Mouse (Mus musculus) forebrain, embryonic 13.5 days (tissue): ENCODE results near the gene Shisa9. TPM values are rescaled to one million over a fixed set of nuclear protein-coding genes. Genes with fewer than 3 reads are reported as not detected.

ENCODE experiments used
- ATAC-seq: fragments of 200-750 bp; cut with Nextera tagmentation; 2 replicates; pipeline ENCODE4 v1.8.0; 2017
- H3K27ac ChIP-seq: fragments of 300-500 bp; sonication (generic); 2 replicates; pipeline ENCODE4 v1.5.1; 2015; ENCODE audit warnings: inconsistent platforms, mild to moderate bottlenecking, moderate library complexity
- H3K27me3 ChIP-seq: fragments of 300-500 bp; sonication (generic); 2 replicates; pipeline ENCODE4 v1.6.1; 2015; ENCODE audit warnings: mild to moderate bottlenecking, inconsistent platforms
- H3K36me3 ChIP-seq: fragments of 300-500 bp; sonication (generic); 2 replicates; pipeline ENCODE4 v1.6.1; 2015; ENCODE audit warnings: mild to moderate bottlenecking, inconsistent platforms; ENCODE audit not compliant: poor library complexity, severe bottlenecking
- H3K4me1 ChIP-seq: fragments of 300-500 bp; sonication (generic); 2 replicates; pipeline ENCODE4 v1.6.1; 2015; ENCODE audit warnings: inconsistent platforms
- H3K4me2 ChIP-seq: fragments of 300-500 bp; sonication (generic); 2 replicates; pipeline ENCODE4 v1.6.1; 2015; ENCODE audit warnings: inconsistent platforms, mild to moderate bottlenecking, moderate library complexity
- H3K4me3 ChIP-seq: fragments of 300-500 bp; sonication (generic); 2 replicates; pipeline ENCODE4 v1.5.1; 2015; ENCODE audit warnings: mild to moderate bottlenecking, inconsistent platforms
- H3K9ac ChIP-seq: fragments of 300-500 bp; sonication (generic); 2 replicates; pipeline ENCODE4 v1.6.1; 2015; ENCODE audit warnings: mild to moderate bottlenecking, inconsistent platforms
- H3K9me3 ChIP-seq: fragments of 300-500 bp; sonication (generic); replicated peaks from 2 replicates; pipeline ENCODE4 v1.6.1; 2016; ENCODE audit warnings: inconsistent platforms
- WGBS: fragments of 180-500 bp; shearing (Covaris S2); methylation state at CpG from one replicate; pipeline ENCODE4 v1.1.7; 2015; 5-methylcytosine and 5-hydroxymethylcytosine counted together
- polyA plus RNA-seq: library from polyadenylated mRNA; unstranded; fragments of >200 nt; fragmentation: Nextera tagmentation; extraction: Ambion mirVana; gene quantifications from 2 replicates; pipeline ENCODE4 v1.2.1, GENCODE M21; 2015

Gene Shisa9
- polyA plus RNA-seq, 1 experiment from 2014 or later: 2.1 TPM

- 72% methylated on average over 1 of the region's 1 CpGs for WGBS
- Histone ChIP-seq H3K27me3 (no peaks in the 10 kb centered on the region), H3K9me3 (no peaks in the 10 kb centered on the region), H3K4me1 (no peaks in the 10 kb centered on the region), H3K9ac (no peak overlapping the region), H3K4me2 (no peak overlapping the region), H3K27ac (no peak overlapping the region), H3K4me3 (no peak overlapping the region), H3K36me3 (no peaks in the 10 kb centered on the region)
- ATAC-seq: no peak
These were observed 222.6 kb downstream of the Shisa9 start for GRCm38 (mm10) chr16:12206421-12206950.

DNA sequence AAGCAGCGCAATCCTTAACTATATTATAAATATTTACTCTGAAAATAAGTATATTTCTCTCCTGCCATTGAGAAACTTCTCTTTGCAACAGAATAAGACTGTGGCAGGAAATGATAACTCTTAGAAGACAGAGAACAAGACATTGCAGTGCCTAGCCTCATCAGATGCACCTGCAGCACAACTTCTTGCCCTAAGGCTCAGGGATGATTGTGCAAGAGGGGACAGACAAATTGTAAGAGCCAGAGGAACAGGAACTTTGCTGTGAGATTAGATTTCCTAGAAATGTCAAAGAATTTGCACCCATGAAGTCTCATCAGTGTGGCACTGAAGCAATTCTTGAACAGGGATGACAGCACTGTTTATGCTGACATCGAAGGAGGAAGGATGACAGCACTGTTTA lies 223.0 kb downstream of the Shisa9 start:
- Histone ChIP-seq H3K27ac (no peak overlapping the region), H3K4me2 (no peak overlapping the region), H3K27me3 (no peaks in the 10 kb centered on the region), H3K9me3 (no peaks in the 10 kb centered on the region), H3K36me3 (no peaks in the 10 kb centered on the region), H3K4me1 (no peaks in the 10 kb centered on the region), H3K4me3 (no peak overlapping the region), H3K9ac (no peak overlapping the region)
- WGBS: 79% methylated on average over 2 of the region's 2 CpGs
- ATAC-seq: no peak

DNA sequence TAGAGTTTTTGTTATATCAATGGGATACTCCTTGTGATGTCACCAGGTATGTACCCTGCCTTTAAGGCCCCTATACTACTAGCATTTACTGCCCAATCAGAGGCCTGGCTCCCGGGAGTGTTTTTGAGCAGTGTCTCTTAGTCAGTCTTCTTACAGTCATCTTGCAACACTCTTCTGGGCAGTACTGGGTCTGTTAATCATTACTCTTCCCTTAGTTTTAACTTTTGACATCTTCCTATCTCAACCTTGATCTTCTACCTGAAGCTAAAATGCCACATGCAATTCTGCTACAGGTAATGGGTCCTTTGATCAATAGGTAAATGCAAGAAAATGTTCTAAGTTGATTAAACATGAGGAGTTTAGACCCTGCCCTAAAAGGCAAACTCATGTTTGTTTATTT lies 225.4 kb downstream of the Shisa9 start:
- Histone ChIP-seq H3K4me3 (no peak overlapping the region), H3K9ac (no peak overlapping the region), H3K4me1 (no peaks in the 10 kb centered on the region), H3K27ac (no peak overlapping the region), H3K4me2 (no peak overlapping the region), H3K27me3 (no peaks in the 10 kb centered on the region), H3K36me3 (no peaks in the 10 kb centered on the region), H3K9me3 (no peaks in the 10 kb centered on the region)
- no peak for ATAC-seq
- WGBS: 97% methylated on average over 1 of the region's 1 CpGs

- ATAC-seq: no peak
- no peak overlapping the region for H3K9ac ChIP-seq
- no peaks in the 10 kb centered on the region for H3K27me3 ChIP-seq
- H3K4me3 ChIP-seq: no peak overlapping the region
- H3K36me3 ChIP-seq: no peaks in the 10 kb centered on the region
- WGBS: 88% methylated on average over 2 of the region's 2 CpGs
- H3K4me2 ChIP-seq: no peak overlapping the region
- H3K27ac ChIP-seq: no peak overlapping the region
- no peaks in the 10 kb centered on the region for H3K4me1 ChIP-seq
- no peaks in the 10 kb centered on the region for H3K9me3 ChIP-seq
These were observed 225.9 kb downstream of the Shisa9 start for GRCm38 (mm10) chr16:12209819-12210218.

DNA sequence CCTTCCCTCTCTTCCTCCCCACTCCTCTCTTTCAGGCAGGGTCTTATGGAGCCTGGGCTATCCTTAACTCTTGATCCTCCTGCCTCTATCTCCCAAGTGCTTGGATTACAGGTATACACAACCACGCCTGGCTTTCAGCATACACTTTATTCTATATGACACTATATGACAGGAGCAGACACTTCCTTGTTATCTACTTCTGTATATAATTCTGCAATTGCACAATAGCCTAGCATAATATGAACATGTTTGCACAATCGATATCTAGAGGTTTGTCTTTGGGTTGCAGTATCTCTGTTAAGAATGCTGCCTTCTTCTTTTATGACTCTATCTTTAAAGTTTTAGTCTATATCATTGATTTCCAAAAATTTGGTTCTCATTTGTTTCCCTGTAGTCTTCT lies 230.1 kb downstream of the Shisa9 start:
- Histone ChIP-seq H3K4me1 (peaks cover 15% of the 10 kb centered on the region), H3K4me2 (no peak overlapping the region), H3K9ac (no peak overlapping the region), H3K27me3 (no peaks in the 10 kb centered on the region), H3K27ac (no peak overlapping the region), H3K4me3 (no peak overlapping the region), H3K36me3 (no peaks in the 10 kb centered on the region), H3K9me3 (no peaks in the 10 kb centered on the region)
- WGBS: 91% methylated on average over 2 of the region's 2 CpGs
- ATAC-seq: no peak

DNA sequence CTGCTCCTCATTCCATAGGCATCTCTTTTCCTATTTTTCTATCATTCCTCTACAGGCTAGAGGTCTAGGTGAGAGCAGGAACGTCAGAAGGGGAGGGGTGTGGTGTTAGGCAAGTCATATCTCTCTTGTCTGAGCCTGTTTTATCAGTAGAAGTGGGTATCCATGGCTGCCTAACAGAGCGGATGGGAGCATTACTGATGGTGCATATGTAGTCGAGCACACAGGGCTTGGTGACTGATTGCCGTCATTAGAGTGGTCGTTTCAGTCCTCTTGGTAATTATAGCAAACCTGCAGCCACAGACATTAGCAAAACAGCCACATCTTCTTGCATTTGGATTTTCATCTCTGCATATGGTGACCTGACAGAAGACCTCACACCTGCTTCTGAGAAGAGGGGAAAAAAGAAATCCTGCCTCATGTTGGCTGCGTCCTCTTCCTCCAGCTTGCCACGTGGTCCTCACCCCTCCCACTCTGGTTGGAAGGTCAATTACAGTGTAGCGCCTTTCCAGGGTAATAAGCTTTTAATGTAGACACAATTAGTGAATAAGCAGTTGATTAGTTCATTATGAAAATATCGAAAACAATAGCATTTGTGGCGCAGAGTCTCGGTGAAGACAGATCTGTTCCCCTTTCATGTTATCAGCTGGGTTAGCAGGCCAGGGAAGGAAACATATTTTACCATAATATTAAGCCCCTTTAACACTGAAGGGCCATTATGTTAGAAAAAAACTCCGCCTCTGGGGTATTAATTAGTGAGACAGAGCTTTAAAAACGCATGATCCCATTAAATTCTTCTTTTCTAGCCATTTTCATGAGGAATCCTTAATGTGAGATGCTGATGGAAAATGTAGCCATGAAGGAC lies 233.6 kb downstream of the Shisa9 start:
- Histone ChIP-seq H3K4me3 (no peak overlapping the region), H3K27ac (no peak overlapping the region), H3K27me3 (no peaks in the 10 kb centered on the region), H3K9ac (no peak overlapping the region), H3K9me3 (no peaks in the 10 kb centered on the region), H3K4me1 (peaks cover 15% of the 10 kb centered on the region), H3K36me3 (no peaks in the 10 kb centered on the region), H3K4me2 (peak overlapping the region; percentile 3)
- WGBS: 44% methylated on average over 13 of the region's 13 CpGs
- peak; percentile 74 for ATAC-seq

DNA sequence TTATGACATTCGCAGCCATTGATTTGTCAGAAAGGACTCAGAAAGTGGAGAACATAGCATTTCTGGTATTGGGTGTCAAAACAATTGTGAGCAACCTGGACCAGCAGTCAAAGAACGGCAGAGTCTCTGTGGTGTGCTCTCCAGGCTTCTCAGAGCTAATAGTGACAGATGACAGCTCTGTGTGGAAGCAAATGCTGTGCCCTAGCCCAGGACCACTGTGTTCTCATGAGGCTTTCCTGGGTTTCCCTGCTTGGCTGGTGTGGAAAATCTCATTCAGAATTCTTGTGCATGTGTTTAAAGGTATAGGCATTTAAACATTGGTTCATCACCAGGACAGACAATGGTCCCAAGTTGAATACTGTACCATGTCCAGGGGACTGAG lies 234.2 kb downstream of the Shisa9 start:
- Histone ChIP-seq H3K4me3 (no peak overlapping the region), H3K4me2 (no peak overlapping the region), H3K36me3 (no peaks in the 10 kb centered on the region), H3K27ac (no peak overlapping the region), H3K4me1 (peaks cover 15% of the 10 kb centered on the region), H3K9me3 (no peaks in the 10 kb centered on the region), H3K27me3 (no peaks in the 10 kb centered on the region), H3K9ac (no peak overlapping the region)
- 63% methylated on average over 2 of the region's 2 CpGs for WGBS
- ATAC-seq: 0 out of 2 replicates have a peak, but pooled peaks have one; percentile 33

DNA sequence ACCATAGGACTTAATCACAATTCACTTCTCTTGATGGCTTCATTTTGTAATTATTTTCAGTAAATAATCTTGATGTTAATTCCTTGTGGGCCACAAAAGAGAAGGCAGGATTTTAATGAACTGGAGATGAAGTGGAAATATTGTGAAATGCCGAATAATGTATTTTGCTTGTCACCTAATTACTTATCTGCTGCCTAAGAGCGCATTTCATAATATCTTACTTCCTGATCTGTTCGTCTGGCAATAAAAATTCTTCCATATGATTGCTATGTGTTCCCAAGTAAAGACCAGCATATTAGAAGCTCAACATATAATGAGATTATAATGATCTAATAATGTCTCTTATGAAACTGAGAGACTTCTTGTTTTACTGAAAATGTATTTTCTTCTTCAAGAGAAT lies 235.9 kb downstream of the Shisa9 start:
- Histone ChIP-seq H3K4me1 (peaks cover 15% of the 10 kb centered on the region), H3K36me3 (no peaks in the 10 kb centered on the region), H3K27me3 (no peaks in the 10 kb centered on the region), H3K4me2 (no peak overlapping the region), H3K9me3 (no peaks in the 10 kb centered on the region), H3K4me3 (no peak overlapping the region), H3K27ac (no peak overlapping the region), H3K9ac (no peak overlapping the region)
- no peak for ATAC-seq
- WGBS: 83% methylated on average over 3 of the region's 3 CpGs

DNA sequence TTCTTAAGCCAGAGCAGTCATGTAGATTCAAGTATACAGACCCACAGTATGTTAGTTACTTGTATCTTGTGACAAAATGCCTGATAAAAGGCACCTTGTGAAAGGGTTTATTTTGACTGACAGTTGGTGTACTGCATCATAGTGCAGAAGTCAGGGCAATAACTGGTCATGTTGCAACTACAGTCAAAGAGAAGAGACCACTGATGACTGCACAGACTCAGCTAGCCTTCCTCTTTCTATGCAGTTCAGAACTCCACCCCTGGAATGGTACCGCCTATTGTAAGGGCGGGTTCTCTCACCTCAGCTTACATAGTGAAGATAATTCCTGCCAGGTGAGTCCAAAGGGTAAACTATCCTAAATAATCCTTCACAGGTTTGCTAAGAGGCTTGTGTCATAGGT lies 239.6 kb downstream of the Shisa9 start:
- Histone ChIP-seq H3K4me3 (no peak overlapping the region), H3K4me2 (no peak overlapping the region), H3K27me3 (no peaks in the 10 kb centered on the region), H3K4me1 (no peaks in the 10 kb centered on the region), H3K9ac (no peak overlapping the region), H3K27ac (no peak overlapping the region), H3K9me3 (no peaks in the 10 kb centered on the region), H3K36me3 (no peaks in the 10 kb centered on the region)
- no peak for ATAC-seq
- 95% methylated on average over 2 of the region's 2 CpGs for WGBS

DNA sequence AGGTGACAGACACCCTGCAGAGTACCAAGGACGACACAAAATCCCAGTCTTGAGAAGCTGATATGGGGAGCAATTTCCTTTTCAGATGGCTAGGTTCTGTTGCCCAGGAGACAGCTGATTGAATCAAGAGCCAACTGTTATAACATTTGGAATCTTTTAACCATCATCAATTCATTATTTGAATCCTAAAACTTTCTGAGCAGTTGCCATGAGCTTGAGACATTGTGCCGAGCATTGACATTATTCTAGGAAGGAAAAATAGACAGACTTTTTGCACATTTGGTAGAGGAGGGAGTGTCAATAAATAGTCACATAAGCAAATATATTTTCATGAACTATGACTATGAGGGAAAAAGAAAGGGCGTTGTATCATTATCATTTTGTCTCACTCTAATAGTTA lies 243.0 kb downstream of the Shisa9 start:
- Histone ChIP-seq H3K4me2 (no peak overlapping the region), H3K9ac (no peak overlapping the region), H3K4me1 (no peaks in the 10 kb centered on the region), H3K27ac (no peak overlapping the region), H3K36me3 (no peaks in the 10 kb centered on the region), H3K27me3 (no peaks in the 10 kb centered on the region), H3K4me3 (no peak overlapping the region), H3K9me3 (no peaks in the 10 kb centered on the region)
- 66% methylated on average over 3 of the region's 3 CpGs for WGBS
- no peak for ATAC-seq

GRCm38 (mm10) chr16:12233288-12233687 lies 249.4 kb downstream of the Shisa9 start:
- ATAC-seq: no peak
- H3K36me3 ChIP-seq: no peaks in the 10 kb centered on the region
- no peak overlapping the region for H3K27ac ChIP-seq
- WGBS: 79% methylated on average over 3 of the region's 3 CpGs
- no peaks in the 10 kb centered on the region for H3K4me1 ChIP-seq
- no peak overlapping the region for H3K9ac ChIP-seq
- no peaks in the 10 kb centered on the region for H3K27me3 ChIP-seq
- no peaks in the 10 kb centered on the region for H3K9me3 ChIP-seq
- H3K4me2 ChIP-seq: no peak overlapping the region
- no peak overlapping the region for H3K4me3 ChIP-seq

GRCm38 (mm10) chr16:12234289-12234688 lies 250.4 kb downstream of the Shisa9 start:
- Histone ChIP-seq H3K27me3 (no peaks in the 10 kb centered on the region), H3K9me3 (no peaks in the 10 kb centered on the region), H3K36me3 (no peaks in the 10 kb centered on the region), H3K4me1 (no peaks in the 10 kb centered on the region), H3K9ac (no peak overlapping the region), H3K27ac (no peak overlapping the region), H3K4me2 (no peak overlapping the region), H3K4me3 (no peak overlapping the region)
- no peak for ATAC-seq
- 64% methylated on average over 2 of the region's 2 CpGs for WGBS

- H3K36me3 ChIP-seq: no peaks in the 10 kb centered on the region
- no peaks in the 10 kb centered on the region for H3K4me1 ChIP-seq
- H3K4me3 ChIP-seq: no peak overlapping the region
- no peaks in the 10 kb centered on the region for H3K9me3 ChIP-seq
- no peak for ATAC-seq
- H3K9ac ChIP-seq: no peak overlapping the region
- H3K27me3 ChIP-seq: no peaks in the 10 kb centered on the region
- no peak overlapping the region for H3K4me2 ChIP-seq
- H3K27ac ChIP-seq: no peak overlapping the region
- WGBS: 81% methylated on average over 4 of the region's 4 CpGs
These were observed 254.7 kb downstream of the Shisa9 start for GRCm38 (mm10) chr16:12238611-12239010.
